Mouse (Mus musculus) forebrain, embryonic 16.5 days (tissue): ENCODE measurements at regions not wholly inside any gene's neighbourhood (a gene's known extent, or its start where the extent isn't known, plus 50 kb on each side); places are given as distances from the start of the nearest gene placed in this dataset.

Source experiments
- ATAC-seq: fragments of 200-750 bp; cut with Nextera tagmentation; 2 replicates; pipeline ENCODE4 v1.8.0; 2017; ENCODE audit warnings: mild to moderate bottlenecking, moderate library complexity
- H3K27ac ChIP-seq: fragments of 300-500 bp; sonication (generic); 2 replicates; pipeline ENCODE4 v1.5.1; 2014; ENCODE audit warnings: low read length, control low read depth
- H3K27me3 ChIP-seq: fragments of 300-500 bp; sonication (generic); replicated peaks from 2 replicates; pipeline ENCODE4 v1.6.1; 2014; ENCODE audit warnings: low read length; ENCODE audit not compliant: control insufficient read depth, insufficient read depth
- H3K36me3 ChIP-seq: fragments of 300-500 bp; sonication (generic); 2 replicates; pipeline ENCODE4 v1.6.1; 2014; ENCODE audit not compliant: control insufficient read depth, insufficient read depth
- H3K4me1 ChIP-seq: fragments of 300-500 bp; sonication (generic); replicated peaks from 2 replicates; pipeline ENCODE4 v1.6.1; 2014; ENCODE audit warnings: low read length; ENCODE audit not compliant: control insufficient read depth, insufficient read depth
- H3K4me2 ChIP-seq: fragments of 300-500 bp; sonication (generic); 2 replicates; pipeline ENCODE4 v1.6.1; 2014; ENCODE audit warnings: mild to moderate bottlenecking, low read length, control low read depth
- H3K4me3 ChIP-seq: fragments of 300-500 bp; sonication (generic); replicated peaks from 2 replicates; pipeline ENCODE4 v1.5.1; 2014; ENCODE audit warnings: mild to moderate bottlenecking, low read length, control low read depth
- H3K9ac ChIP-seq: fragments of 300-500 bp; sonication (generic); replicated peaks from 2 replicates; pipeline ENCODE4 v1.6.1; 2014; ENCODE audit warnings: low read depth, low read length, control low read depth
- H3K9me3 ChIP-seq: fragments of 300-500 bp; sonication (generic); 2 replicates; pipeline ENCODE4 v1.6.1; 2016; ENCODE audit warnings: low read length; ENCODE audit not compliant: control insufficient read depth
- WGBS: fragments of 180-500 bp; shearing (Covaris S2); extraction: QIAGEN DNeasy Blood & Tissue Kit; methylation state at CpG from one replicate; pipeline ENCODE4 v1.1.7; 2014; 5-methylcytosine and 5-hydroxymethylcytosine counted together

DNA sequence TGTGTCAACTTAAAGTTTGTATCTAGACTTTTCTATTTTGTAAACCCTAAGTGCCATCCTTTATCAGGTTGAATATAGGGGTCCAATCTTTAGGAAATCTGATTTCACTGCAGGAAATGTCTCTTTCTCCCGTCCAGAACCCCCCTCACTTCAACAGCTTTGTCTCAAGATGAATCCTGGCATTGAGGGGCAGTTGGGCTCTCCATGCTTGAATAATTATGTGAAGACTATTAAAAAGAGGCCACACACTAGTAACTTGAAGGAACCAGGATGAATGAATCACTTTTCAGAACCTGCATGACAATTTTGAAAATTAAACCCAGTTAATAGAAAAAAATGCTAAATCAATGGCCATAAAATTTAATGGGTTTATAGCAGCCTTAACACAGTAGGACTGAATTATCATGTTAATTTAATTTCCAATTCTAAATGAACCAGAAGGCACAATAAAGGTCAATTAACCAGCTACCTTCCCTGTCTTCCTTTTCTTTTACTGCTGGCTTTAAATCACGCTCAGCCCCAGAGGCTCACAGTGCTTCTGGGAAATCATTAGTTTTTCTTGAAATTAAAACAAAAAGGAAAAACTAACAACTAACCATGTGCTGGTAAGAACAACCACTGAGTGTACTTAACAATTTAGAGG lies 185.3 kb upstream of the Fam92a start:
- 9% methylated on average over 2 of the region's 2 CpGs for WGBS
- no peak for ATAC-seq
- Histone ChIP-seq H3K27me3 (no peaks in the 10 kb centered on the region), H3K4me1 (peaks cover 6% of the 10 kb centered on the region; the same call in 1 of the 2 replicates), H3K9ac (no peak overlapping the region), H3K27ac (no peak overlapping the region), H3K4me2 (no peak overlapping the region), H3K4me3 (no peak overlapping the region), H3K9me3 (no peaks in the 10 kb centered on the region), H3K36me3 (no peaks in the 10 kb centered on the region)

DNA sequence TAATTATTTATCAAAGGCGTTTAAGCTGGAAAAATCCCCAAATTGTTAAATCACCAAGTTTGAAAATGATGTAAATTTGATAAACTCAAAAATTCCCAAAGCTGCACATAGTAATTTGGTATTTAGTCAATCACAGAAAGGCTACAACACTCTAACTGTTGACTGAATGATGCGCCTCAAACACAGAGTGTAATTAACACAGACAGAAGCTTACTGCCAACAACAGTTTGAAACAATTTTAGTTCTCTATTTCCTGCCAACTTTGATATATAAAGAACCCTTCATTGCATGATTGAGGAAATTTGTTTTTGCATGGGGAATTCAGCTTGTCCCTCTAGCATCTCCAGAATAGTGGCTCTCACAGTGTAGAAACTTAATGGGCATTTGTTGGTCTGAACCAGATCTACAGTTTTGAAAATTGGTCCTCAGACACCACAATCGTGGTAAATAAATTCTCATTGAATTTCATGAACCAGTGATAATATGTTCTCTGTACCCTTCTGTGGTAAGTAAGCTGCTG lies 181.6 kb upstream of the Fam92a start:
- H3K27me3 ChIP-seq: no peaks in the 10 kb centered on the region
- no peak overlapping the region for H3K4me3 ChIP-seq
- H3K36me3 ChIP-seq: no peaks in the 10 kb centered on the region
- no peak overlapping the region for H3K27ac ChIP-seq
- no peaks in the 10 kb centered on the region for H3K9me3 ChIP-seq
- no peak overlapping the region for H3K4me2 ChIP-seq
- WGBS: 34% methylated on average over 3 of the region's 3 CpGs
- peak; percentile 74 for ATAC-seq
- no peak overlapping the region for H3K9ac ChIP-seq
- peaks cover 6% of the 10 kb centered on the region; the same call in 1 of the 2 replicates for H3K4me1 ChIP-seq

DNA sequence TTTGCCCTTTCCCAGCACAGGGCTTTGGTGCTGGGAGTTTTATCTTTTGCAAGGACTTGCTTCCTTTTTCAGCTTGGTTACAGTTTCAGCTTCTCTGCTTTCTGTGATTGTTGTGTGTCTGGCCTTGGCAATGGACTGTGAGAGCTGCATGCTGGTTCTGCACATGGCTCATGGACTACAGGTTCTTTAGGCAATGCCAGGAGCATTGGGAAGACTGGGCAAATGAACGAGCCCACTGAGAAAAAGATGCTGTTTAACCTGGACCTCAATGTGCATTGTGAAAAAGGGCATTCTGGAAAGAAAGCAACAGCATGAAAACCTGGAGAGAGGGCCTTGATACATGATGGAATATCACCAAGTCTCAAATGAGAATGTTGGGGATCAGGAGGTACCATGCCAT lies 167.4 kb upstream of the Fam92a start:
- WGBS: 88% methylated on average over 1 of the region's 1 CpGs

DNA sequence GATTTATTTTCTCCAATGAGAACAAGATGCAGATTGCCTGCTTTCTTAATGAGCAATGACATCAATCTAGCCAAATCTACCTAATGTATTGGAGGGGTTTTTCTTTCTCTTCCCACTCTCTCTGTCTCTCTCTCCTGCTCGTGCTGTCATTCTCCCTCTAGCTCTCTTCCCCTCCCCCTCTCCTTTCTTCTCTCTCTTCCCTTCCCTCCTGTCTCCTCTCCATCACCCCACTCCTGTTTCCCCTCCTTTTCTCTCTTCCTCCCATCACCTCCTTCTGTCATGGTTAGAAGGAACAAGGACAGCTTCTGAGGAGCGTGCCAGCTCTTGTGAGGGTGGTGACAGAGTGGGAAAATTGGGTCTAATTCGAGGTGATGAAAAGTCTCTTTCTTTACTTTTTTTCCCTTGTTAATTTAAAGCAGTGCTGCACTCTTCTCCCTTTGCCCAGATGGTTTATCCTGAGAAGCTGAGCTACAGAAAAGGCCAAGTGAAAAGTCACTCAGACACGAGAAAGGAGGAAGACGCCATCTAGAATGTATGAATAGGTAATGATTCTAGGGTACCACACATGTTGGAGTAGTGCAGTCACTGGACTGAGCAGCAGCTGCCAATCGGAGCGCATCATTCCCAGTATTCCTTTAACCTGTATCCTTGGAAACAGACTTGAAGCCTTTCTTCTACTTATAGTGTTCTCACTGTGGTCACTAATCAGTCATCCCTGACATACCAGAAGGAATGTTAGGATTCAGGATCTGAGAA lies 163.2 kb upstream of the Fam92a start:
- Histone ChIP-seq H3K9ac (no peak overlapping the region), H3K36me3 (no peaks in the 10 kb centered on the region), H3K9me3 (no peaks in the 10 kb centered on the region), H3K4me1 (peaks cover 13% of the 10 kb centered on the region), H3K4me2 (peak overlapping the region; percentile 9; the same call in 1 of the 2 replicates), H3K4me3 (no peak overlapping the region), H3K27me3 (no peaks in the 10 kb centered on the region), H3K27ac (peak overlapping the region; percentile 68)
- 43% methylated on average over 7 of the region's 7 CpGs for WGBS
- peak; percentile 85 for ATAC-seq

More for the DNA sequence above, 167.4 kb upstream of the Fam92a start:
- Histone ChIP-seq H3K4me2 (no peak overlapping the region), H3K27ac (no peak overlapping the region), H3K27me3 (no peaks in the 10 kb centered on the region), H3K9ac (no peak overlapping the region), H3K36me3 (no peaks in the 10 kb centered on the region), H3K9me3 (no peaks in the 10 kb centered on the region), H3K4me1 (peaks cover 12% of the 10 kb centered on the region), H3K4me3 (no peak overlapping the region)
- no peak for ATAC-seq

DNA sequence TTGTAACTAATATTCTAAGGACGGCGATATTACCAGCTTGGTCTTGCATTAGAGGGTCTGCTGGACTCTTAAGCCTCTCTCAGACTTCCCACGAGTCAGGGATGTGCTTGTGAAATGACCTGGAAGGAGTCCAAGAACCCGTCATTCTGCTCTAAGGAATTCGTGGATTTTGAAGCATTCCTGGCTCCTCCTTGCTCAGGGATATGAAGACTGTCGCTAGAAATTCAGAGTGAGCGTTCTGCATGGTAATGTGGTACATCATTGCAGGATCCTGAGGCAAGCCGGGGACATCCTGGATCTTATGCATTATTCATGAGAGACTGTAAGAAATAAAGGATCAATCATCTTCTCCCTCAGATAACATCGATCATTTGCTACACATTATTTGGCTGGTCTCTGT lies 162.6 kb upstream of the Fam92a start:
- Histone ChIP-seq H3K27me3 (no peaks in the 10 kb centered on the region), H3K36me3 (no peaks in the 10 kb centered on the region), H3K4me2 (peak overlapping the region; percentile 9; the same call in 1 of the 2 replicates), H3K4me1 (peaks cover 13% of the 10 kb centered on the region), H3K4me3 (no peak overlapping the region), H3K9me3 (no peaks in the 10 kb centered on the region), H3K27ac (peak overlapping the region; percentile 68), H3K9ac (no peak overlapping the region)
- WGBS: 22% methylated on average over 9 of the region's 9 CpGs
- ATAC-seq: peak; percentile 92

DNA sequence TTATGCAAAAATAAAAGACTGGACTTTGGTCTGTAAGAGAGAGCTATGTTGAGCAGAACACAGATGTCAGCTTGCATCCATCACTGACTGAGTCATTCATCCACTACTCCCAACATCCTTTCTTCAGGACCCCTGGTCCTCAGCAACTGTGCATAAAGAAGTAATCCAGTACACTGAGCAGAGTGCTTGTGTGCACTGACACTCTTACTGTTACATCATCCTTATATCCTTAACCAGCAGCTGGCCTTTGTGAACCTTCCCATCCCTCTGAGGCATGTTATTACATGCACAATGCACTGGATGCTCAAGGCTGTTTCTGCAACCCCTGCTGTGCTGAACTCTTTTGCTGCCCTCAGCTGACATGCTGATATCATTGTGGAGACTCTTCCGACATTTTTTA lies 144.2 kb upstream of the Fam92a start:
- no peaks in the 10 kb centered on the region for H3K4me1 ChIP-seq
- H3K9ac ChIP-seq: no peak overlapping the region
- no peaks in the 10 kb centered on the region for H3K9me3 ChIP-seq
- no peak overlapping the region for H3K4me2 ChIP-seq
- H3K27ac ChIP-seq: no peak overlapping the region
- H3K36me3 ChIP-seq: no peaks in the 10 kb centered on the region
- WGBS: 63% methylated on average over 1 of the region's 1 CpGs
- no peaks in the 10 kb centered on the region for H3K27me3 ChIP-seq
- no peak for ATAC-seq
- no peak overlapping the region for H3K4me3 ChIP-seq

DNA sequence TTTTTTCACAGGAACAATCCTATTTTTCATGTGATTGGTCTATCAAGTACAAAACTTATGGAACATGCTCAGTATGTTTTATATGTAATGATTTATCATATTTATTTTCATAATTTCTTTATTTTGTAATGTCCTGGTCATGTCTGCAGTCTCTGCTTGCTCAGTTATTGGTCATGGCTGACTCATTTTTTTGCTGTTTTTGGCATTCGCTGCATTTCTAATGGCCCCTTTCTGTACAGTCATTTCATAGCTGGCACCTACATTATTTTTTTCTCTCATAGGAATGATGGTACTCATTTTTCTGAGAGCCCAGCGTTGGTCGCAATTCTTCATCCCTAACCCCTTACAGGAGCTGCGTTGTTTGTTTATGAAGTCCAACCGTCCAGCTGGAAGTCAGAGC lies 136.5 kb upstream of the Fam92a start:
- Histone ChIP-seq H3K27ac (no peak overlapping the region), H3K9me3 (no peaks in the 10 kb centered on the region), H3K36me3 (no peaks in the 10 kb centered on the region), H3K4me1 (peaks cover 10% of the 10 kb centered on the region; the same call in 1 of the 2 replicates), H3K9ac (no peak overlapping the region), H3K4me2 (no peak overlapping the region), H3K27me3 (no peaks in the 10 kb centered on the region), H3K4me3 (no peak overlapping the region)
- 95% methylated on average over 5 of the region's 5 CpGs for whole genome bisulfite sequencing
- ATAC-seq: no peak

DNA sequence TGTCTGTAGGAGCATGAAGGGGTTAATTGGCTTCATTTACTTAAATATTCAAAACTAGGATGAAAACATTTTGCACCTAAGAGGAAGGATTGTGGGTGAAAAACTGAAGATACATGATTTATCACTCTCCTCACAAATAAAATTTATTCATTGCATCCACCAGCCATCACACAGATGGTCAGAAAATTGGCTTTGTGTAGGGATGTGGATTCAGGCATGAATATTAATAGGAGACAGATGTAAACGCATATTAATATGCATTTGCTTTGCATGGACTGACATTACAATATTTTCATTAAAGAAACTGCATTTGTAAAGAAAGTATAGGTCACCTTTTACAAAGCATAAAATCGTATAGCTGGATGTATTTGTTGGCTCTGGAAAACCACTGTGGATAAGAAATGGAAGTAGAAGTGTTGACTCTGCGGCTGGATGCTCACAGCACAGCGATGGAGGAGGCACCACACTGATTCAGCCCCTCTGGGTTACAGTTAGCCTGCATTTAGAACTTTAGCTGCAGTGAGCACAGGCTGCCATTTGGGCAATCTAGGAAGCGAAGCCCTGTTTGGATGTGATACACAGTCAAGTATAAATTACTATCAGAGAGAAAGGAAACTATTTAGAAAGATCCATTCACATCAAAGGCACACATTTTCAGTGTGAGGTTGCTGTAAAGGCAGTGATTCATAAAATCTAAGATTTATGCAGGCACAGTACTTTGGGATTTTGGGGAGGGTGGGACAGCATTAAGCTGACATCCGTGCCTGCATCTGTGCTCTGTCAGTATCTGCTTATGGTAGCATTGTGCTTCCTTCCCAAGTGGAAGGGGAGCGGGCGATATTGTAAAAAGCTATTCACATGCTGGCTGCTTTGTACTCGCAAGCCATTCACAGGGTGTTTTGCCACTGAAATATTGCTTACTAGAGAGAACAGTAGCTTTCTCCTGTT lies 135.1 kb upstream of the Fam92a start:
- WGBS: 35% methylated on average over 9 of the region's 9 CpGs
- Histone ChIP-seq H3K27ac (peak overlapping the region; percentile 77), H3K36me3 (no peaks in the 10 kb centered on the region), H3K27me3 (no peaks in the 10 kb centered on the region), H3K4me3 (no peak overlapping the region), H3K9ac (no peak overlapping the region; the same call in 1 of the 2 replicates), H3K9me3 (no peaks in the 10 kb centered on the region), H3K4me2 (peak overlapping the region; percentile 14), H3K4me1 (peaks cover 10% of the 10 kb centered on the region; the same call in 1 of the 2 replicates)
- peak; percentile 91 for ATAC-seq
